Mouse (Mus musculus): ENCODE data around the gene Hpse2. TPM values are rescaled to one million over a fixed set of nuclear protein-coding genes. Genes with fewer than 3 reads are reported as not detected.
"Not testable (repeated sequence)": the region's sequence is repeated elsewhere in the genome, so short reads cannot be mapped to it uniquely, and the experiment has no call there.

The Hpse2 gene
- total RNA-seq, 2 experiments from 2014 or later, result 0.75 to 1.0 TPM

DNA sequence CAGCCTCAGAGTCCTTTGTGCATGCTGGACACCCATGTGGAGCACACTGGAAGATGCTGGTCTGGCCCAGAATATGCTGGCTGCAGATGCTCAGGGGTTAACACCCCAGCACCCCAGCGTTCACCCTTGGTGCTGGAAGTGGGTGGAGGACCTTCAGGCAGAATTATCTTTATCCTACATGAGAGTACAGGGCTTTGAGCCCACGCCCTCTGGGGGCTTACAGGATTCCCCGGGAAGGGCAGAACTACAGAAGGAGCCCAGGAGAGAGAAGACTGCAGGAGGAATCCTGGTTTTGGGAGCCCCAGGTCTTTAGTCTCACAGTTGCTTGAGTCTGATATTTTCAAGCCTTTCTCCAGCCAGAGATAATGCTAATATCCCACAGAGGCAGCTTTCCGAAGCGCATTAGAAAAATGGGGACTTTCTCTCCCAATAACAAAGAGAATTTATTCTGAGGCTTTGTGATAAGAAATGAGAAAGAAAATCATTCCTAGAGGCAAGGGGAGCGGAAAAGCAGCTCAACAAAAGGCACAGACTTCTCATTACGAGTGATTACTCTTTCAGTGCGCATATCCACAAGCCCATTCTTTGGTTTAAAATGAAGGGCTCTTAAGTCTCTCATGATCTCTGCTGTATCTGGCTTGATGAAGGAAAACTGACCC, 602.5 kb downstream of the Hpse2 start:
- no peak for DNase-seq (ENCODE audit: low spot score in 2 of 2)

DNA sequence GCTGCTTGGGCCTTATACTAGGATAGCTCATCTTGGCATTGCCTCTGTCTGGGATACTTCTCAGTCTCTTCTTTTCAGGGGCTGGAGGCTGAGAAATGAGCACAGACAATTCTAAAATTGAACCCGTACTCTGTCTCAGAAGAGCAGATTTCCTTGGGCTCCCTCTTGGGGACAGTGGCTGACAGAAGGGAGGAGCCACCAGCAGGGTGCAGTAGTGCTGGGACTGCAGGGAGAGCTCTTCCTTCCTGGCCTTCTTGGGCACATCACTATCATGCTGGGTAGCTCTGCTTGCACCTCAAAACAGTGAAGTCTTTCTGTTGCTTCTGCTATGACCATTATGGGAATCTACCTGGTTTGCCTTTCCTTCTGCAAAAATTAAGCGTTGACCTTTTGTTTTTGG, 603.0 kb downstream of the Hpse2 start:
- DNase-seq (ENCODE audit: low spot score in 2 of 2), result no peak

DNA sequence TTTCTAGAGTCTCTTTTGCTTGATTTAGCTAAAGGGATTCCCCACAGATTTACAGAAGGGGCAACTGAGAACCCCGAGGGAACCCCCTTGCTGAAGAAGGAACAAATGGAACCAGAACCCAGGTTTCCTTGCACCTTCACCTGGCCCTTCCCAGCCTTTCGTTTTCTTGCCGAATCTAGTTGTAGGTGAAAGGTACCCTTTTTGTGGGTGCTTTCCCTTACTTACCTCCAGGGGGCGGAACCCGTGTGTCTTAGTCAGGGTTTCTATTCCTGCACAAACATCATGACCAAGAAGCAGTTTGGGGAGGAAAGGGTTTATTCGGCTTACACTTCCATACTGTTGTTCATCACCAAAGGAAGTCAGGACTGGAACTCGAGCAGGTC, 608.0 kb downstream of the Hpse2 start:
- DNase-seq (ENCODE audit: low spot score in 2 of 2), result not testable (repeated sequence)

DNA sequence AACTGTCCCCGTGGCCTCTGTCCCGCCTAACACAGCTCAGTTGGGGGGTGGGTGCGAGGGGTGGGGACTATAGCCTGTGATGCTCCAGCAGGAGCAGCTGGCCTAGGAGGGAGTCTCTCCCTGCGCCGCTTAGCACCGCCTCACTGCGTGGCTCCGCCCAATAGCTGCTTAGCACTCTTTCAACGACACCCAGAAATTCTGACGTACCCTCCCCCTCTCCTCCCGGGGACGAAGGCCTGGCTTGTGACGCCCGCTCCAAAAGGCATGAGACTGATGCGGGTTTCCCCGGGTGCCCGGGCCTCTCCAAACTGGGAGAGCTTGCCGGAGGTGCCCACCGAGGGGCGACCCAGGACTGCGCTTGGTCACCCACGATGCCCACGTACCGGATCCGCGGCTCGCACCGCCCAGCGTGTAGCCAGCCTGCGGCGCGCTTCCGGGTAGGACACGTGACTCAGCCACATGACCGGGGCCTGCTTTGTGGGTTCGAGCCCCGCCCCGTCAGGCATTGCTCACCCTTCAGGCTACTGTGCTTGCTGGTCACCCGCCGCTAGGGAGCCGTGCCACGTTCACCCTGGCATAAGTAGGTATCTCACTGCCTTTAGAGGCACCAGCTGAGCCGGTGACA, 608.5 kb downstream of the Hpse2 start, which contains the start of gene Hps1:
Gene Hps1 (minus strand): TSS at position 448 of the 625 bp plus-strand sequence.
- peak; percentile 88 to 93 for DNase-seq (ENCODE audit: low spot score in 2 of 2)

DNA sequence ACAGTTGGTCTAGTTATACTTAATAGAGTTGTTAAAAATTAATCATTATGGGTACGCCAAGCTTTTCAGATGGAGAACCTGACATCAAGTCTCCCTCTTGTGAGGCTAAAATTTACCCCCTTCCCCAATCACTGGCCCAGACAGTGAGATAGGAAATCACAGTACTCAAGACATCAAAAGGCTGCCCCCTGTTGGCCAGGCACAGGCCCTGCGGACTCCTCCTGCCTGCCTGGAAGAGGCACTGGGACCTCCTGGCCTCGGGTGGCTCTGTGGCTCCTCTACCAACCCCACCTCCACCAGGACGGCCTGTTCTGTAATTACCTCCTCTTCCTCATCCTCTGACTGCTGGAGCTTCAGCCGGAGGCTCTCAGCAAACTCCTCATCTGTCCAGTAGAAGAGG, 610.4 kb downstream of the Hpse2 start:
- no peak for DNase-seq (ENCODE audit: low spot score in 2 of 2)

DNA sequence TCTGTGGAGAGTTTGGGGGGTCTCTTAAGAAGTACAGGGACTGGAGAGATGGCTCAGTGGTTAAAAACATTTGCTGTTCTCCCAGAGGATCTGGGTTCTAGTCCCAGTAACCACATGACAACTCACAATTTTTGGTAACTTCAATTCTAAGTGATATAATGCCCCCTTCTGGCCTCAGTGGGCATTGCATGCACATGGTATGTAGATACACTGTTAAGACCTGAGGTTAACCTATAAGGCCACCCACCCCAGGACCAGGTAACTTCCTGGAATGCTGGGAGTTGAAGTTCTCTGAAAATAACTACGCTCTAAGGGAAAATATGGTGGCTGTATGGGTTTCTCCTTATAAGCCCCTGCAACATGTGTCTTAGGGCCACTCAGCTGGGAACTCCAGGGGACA, 611.3 kb downstream of the Hpse2 start:
- DNase-seq (ENCODE audit: low spot score in 2 of 2), result no peak

DNA sequence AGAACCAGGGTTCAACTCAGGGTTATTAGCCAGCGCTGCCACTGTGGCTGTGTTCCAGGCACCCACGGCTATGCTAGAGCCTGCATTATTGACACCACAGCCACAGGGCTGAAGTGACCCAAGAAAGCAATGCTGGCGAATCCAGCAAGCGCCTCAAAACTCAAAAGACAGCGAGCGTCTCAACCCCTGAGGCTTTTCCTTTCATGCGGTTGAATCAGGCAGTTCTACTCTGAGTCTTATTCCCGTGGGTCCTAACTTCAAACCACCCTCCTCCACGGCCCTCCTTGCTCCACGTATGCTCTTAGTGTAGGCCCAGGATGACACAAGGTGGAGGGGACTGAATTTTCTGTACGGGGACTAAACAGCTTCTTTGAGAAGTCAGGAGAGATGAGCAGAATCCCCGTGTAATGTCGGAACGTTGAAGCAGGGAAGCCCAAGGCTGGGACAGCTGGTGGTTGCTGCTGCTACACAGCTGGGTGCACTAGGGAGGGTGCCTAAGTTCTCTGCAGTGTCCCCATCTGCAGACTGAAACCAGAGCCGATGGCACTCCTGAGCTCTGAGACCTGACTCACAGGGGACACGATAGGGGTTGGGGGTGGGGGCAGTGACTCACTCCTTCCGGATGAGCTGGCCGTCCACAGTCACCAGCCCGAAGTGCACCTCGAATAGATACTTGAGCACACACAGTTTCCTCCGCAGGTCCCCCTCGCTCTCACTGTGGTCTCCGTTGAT, 617.8 kb downstream of the Hpse2 start:
- DNase-seq (ENCODE audit: low spot score in 2 of 2), result no peak

DNA sequence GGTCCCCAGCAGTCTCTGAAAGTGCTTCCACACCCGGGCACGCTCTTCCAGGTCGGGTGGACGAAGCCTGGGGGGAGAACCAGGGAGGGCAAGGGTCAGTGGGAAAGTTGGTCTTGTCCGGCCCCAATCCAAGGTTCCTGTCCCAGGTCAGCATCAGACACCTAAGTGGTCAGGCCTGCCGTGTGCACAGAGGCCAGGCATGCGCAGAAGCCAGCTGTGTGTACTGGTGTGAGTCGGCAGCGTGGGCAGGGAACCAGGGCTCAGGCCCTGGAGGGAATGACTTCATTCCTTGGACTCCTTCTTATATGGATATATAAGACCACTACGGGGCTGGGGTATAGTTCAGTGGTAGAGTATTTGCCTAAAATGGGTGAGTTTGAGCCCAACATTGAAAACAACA, 618.5 kb downstream of the Hpse2 start:
- no peak for DNase-seq (ENCODE audit: low spot score in 2 of 2)

DNA sequence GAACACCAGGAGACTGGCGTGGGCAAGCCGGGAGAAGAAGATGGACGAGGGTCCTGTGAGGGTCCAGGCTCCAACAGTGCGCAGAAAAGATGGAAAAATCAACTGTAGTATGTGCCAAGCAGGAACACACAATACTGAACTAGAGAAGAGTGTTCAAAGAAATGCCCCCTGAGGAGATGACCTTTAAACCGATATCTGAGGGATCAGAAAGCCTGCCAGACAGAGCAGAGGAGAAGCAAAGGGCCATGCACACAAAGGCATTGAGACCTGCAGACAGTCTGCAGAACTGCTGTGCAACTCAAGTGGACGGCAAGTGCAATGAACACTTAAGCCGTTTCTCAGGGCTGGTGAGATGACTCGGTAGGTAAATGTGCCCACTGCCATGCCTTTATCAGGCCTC, 620.8 kb downstream of the Hpse2 start:
- no peak for DNase-seq (ENCODE audit: low spot score in 2 of 2)

DNA sequence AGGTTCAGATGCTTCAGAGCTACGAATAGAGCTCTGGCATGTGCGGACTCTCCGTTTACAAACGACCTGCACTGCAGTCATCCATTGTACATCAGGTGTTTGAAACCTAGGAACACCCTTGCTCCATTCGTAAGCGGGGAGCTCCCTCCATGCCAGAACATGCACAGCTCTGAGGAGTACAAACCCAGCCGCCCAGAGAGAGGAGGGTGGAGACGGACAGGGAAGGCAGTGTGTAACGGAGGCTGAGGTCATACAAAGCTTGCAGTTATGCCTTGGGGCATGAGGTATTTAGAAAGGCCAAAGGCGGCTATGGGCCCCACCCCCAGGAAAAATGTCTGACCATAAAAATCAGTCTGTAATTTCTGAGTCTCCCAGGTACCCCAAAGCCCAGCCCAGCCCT, 623.8 kb downstream of the Hpse2 start:
- no peak for DNase-seq (ENCODE audit: low spot score in 2 of 2)

DNA sequence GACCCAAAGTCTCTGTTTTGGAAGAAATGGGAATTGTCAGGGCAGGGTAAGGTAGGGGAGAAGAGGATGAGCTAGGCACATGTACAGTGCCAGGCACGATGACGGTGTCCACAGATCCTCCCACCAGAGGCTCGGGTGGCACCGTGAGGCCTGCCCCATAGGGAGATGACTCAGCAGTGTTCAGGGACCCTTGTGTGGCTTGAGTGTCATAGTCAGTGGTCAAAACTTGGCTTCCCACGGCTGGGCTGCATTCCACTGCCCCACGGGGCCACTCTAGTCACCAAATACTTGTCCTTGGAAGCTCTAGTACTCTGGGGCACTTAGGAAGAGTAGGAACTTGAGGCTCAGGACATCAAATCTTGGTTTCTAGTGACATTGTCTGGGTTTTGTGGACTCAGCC, 631.5 kb downstream of the Hpse2 start:
- DNase-seq (ENCODE audit: low spot score in 2 of 2), result no peak

DNA sequence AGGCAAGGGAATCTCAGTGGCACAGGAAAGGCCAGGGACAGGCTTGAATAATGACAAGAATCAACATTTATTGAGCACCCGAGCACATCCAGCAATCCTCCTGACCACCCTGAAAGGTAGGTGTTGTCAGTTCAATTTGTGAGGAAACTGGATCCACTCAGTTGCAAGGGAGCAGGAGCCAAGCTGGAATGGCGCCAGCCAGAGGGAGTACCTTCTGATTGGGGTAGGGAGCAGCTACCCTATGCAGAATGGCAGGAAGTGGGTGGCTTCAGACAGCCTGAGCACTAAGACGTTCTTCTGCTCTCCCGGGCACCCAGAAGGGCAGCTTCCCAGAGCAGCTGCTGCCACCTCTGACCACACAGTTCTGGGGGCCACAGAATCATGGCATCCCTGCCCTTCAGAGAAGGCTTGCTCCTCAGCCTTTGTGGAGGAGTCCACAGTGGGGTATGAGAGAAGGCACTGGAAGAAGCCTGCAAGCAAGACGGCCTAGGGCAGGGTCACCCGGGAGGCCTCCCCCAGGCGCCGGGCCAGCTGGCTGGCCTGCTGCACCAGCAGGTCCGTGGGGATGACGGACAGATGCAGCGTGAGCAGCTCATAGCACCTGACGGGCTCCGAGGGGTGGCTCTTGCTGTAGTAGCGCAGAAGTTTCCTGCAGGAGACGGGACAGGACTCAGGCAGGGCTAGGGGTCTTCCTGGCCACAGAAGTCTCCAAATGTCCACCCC, 632.8 kb downstream of the Hpse2 start:
- DNase-seq (ENCODE audit: low spot score in 2 of 2), result no peak

DNA sequence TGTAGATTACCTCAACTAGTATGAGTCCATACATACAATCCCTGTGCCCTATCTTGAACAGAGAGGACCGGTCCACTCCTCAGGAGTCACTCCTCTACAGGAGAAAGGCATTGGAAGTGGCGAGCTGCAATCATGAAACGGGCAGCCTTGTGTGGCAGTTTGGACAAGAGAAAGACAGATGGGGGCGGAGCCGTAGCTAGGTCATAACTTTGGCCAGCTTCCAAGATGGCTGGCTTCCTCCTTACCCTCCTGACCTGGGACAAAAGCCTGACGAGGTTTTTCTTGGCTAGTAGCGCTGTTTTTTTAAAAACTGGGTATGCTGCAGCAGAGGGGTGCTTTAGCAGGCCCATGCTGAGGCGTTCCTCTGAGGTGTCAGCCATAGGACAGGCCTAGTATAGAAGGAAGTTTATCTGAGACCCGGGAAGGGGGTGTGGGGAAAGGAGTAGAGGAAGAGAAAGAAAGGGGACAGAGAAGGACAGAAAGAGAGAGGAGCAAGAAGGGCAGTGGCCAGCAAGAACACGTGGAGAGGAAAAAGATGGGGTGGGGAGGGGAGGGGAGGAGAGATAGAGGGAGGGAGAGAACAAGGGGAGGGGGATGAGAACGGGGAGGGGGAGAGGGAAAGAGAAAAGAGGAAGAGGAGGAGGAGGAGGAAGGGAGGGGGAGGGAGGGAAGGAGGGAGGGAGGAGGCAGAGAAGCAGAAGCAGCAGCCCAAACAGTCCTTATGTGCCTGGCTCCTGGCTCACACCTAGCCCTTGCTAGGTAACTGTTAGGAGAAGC, 634.8 kb downstream of the Hpse2 start:
- DNase-seq (ENCODE audit: low spot score in 2 of 2), result peak; percentile 38 to 42

DNA sequence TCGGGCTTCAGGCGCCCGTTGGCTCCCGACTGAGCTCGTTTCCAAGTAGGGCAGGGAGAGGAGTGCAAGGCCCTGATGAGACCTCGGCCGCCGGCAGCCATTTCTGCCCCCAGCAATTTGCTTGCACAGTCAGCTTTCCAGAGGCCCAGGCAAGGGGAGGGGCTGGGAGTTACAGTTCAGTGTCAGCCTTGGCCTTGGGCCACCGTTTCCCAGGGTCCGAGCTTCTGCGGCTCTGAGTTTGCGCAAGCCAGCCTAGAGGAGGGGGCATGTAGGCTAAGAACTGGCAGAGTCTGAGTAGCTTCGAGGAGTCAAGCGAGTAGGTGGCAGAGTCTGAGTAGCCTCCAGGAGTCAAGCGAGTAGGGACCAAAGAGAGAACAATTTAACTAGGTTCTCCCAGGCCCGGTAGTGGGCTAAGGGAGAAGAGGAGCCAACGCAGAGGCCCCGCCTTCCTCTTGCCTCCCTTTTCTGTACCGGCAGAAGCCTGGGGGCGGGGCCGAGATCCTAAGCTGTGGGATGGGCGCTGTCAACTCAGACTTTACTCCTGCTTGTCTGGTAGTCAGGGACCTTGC, 635.7 kb downstream of the Hpse2 start, which contains the start of gene Pyroxd2:
Gene Pyroxd2 (minus strand): TSS at position 413 of the 569 bp plus-strand sequence.
- DNase-seq (ENCODE audit: low spot score in 2 of 2), result peak; percentile 73 to 76

DNA sequence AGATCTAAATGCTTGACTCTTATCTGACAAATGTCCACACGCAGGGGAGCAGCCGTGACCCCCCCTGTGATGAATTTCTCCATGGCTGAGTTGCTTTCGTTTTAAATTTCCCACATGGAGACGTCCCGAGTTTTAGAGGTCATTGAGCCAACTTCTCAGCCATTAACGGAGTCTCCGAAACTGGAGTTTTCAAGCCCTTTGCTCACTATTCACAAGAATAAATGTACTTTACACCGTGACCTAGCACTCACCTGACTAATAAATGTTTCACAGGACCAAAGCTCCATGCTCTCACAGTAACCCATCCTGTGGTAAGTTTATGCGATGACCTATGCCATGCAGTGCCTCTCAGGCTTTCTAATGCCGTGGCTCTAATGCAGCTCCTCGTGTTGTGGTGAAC, 638.0 kb downstream of the Hpse2 start:
- no peak for DNase-seq (ENCODE audit: low spot score in 2 of 2)

DNA sequence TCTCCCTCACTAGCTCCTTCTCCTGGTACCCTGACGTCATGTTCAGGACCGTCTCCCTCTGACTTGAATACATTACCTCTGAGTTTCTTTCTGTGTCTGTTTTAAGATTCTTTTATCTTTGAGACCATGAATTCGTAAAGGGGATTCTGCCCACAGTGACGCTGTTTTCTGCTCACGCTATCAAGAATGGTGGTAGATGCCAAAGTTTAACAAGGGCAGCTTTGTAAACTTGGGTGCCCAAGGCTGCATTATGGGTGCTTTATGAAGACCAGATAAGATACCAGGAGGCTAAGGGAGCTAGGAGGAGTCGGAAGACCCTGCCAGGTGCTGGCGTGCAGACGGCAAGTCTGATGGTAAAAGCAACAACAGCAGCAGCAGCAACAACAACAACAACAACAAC, 641.5 kb downstream of the Hpse2 start:
- no peak for DNase-seq (ENCODE audit: low spot score in 2 of 2)

DNA sequence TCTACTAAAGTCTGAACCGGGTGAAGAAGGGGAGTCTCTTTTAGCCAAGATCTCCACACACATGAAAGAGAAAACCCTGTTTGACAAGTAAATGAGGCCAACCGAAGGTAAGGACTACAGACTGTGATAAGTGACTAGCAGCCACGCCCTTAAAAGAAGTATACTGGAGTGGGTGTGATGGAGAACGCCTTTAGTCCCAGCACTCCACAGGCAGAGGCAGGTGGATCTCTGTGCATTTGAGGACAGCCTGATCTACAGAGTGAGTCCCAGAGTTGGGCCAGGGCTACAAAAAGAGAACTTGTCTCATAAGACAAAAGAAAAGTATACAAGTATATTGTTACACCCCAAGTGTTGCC, 642.3 kb downstream of the Hpse2 start:
- DNase-seq (ENCODE audit: low spot score in 2 of 2), result no peak

DNA sequence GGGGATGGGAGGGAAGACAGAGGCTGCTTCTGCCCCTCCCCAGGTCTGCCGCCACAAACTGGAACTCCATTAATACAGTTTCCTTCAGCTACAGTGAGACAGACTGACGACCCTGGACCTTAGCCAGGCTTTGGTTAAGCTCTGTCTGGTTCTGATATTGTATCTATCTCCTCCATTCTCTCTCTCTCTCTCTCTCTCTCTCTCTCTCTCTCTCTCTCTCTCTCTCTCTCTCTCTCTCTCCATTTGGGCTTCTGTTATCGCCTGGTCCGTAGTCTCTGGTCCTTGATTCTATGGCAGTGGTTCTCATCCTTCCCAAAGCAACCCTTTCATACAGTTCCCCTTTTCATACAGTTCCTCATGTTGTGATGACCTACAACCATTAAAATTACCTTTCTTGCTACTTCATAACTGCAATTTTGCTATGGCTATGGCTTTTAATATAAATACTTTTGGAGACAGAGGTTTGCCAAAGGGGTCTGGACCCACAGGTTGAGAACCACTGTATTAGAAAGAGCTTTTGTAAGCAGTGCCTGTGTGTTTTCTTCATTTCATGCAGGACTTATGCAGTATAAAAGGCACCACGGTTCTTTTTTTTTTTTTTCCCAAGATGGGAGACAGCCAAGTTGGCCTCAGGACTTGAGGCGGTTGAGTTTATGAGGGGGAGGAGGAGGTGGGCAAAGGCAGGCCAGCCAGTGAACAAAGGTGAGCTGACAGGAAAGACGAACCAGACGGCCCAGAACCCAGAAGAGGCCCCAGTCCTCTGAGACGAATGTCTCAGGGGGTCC, 642.9 kb downstream of the Hpse2 start:
- no peak for DNase-seq (ENCODE audit: low spot score in 2 of 2)

DNA sequence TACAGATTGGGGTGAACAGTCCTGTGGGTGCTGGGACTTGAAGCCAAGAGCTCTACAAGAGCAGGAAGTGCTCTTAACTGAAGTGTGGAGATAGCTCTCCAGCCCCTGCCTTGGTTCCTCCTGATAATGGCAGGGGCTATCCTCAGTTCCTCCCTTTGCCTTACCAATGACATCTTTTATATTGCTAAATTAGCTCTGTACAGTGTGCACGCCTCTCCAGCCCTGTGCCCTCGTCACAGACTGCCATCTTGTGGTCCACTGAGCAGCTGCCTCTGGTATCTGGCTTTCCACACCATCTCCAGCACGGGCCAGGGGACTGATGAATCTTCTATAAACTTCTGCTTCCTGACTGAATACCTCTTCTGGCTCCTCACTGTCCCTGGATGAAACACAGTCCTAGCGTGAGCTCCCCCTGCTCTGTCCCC, 644.0 kb downstream of the Hpse2 start:
- DNase-seq (ENCODE audit: low spot score in 2 of 2), result peak; percentile 68 to 75

DNA sequence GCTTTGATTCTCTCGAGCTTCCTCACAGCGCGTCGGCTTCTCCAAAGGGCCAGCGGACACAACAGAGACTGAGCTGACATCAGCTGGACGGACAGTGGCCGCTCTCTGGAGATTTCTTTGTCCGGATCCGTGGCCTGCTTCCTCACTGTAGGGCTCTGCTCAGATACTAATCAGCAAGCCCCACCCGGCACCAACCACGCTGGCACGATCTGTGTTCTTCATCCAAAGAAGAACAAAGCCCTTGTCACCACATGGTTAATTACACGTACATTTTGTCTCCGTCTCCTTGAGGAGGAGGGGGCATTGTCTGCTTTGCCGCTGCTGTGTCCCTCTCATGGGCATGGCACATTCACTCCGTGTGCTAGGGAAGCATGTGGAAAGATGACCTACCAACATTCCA, 644.9 kb downstream of the Hpse2 start:
- DNase-seq (ENCODE audit: low spot score in 2 of 2), result no peak

Measured in layer of hippocampus, postnatal 10 days (tissue).